Mouse (Mus musculus): ENCODE data around the gene Foxp1. TPM values are rescaled to one million over a fixed set of nuclear protein-coding genes. Genes with fewer than 3 reads are reported as not detected.

Foxp1 gene
- 39.3 TPM for polyA plus RNA-seq (2021)

GRCm38 (mm10) chr6:99522359-99523108, at the start of gene Foxp1:
Gene Foxp1, minus strand, starts transcription at chr6:99522721.
- ChIA-PET CTCF (interaction anchor here (1.1 to 1.6 kb wide), 3 partner anchors 13 to 37 kb away, joined by 3 read pairs; no protein-coding TSS in a partner anchor), POLR2A (interaction anchor here (0.7 to 1.4 kb wide), 4 partner anchors 83 to 130 kb away, joined by 3 to 4 read pairs (median 4); no protein-coding TSS in a partner anchor)
- DNase-seq (ENCODE audit: low read depth, low spot score) = peak; percentile 61
- peak; percentile 22 for ATAC-seq
- H3K27me3 ChIP-seq = no peaks in the 10 kb centered on the region
- no peak for TF ChIP-seq CTCF (IDR thresholded peaks at IDR 0.05)
- in situ Hi-C loops (cut with MboI; ENCODE audit: low pct_unique_long_range_greater_than_20kb) = loop anchor here (5.0 kb wide), 1 partner anchor 55 kb away; no protein-coding TSS in a partner anchor

- DNase-seq (ENCODE audit: low read depth, low spot score) = no peak
- in situ Hi-C loops (cut with MboI; ENCODE audit: low pct_unique_long_range_greater_than_20kb) = no loop called here
- TF ChIP-seq CTCF (IDR thresholded peaks at IDR 0.05) = no peak
- ChIA-PET CTCF (no interaction called here), POLR2A (no interaction called here)
- H3K27me3 ChIP-seq = peaks cover 6% of the 10 kb centered on the region
- ATAC-seq = no peak
These were observed 49.5 kb upstream of the Foxp1 start for GRCm38 (mm10) chr6:99572071-99572470.

- peaks cover 6% of the 10 kb centered on the region for H3K27me3 ChIP-seq
- in situ Hi-C loops (cut with MboI; ENCODE audit: low pct_unique_long_range_greater_than_20kb) = no loop called here
- POLR2A ChIA-PET = no interaction called here
- TF ChIP-seq CTCF (IDR thresholded peaks at IDR 0.05) = no peak
- no peak for ATAC-seq
- CTCF ChIA-PET = no interaction called here
- DNase-seq (ENCODE audit: low read depth, low spot score) = no peak
These were observed 44.4 kb upstream of the Foxp1 start for GRCm38 (mm10) chr6:99566921-99567320.

- ATAC-seq (no peak), DNase-seq (ENCODE audit: low read depth, low spot score) (no peak)
- in situ Hi-C loops (cut with MboI; ENCODE audit: low pct_unique_long_range_greater_than_20kb) = no loop called here
- CTCF ChIA-PET = interaction anchor here (1.2 kb wide), 1 partner anchor 15 kb away, joined by 4 read pairs; no protein-coding TSS in a partner anchor
- POLR2A ChIA-PET = no interaction called here
- peaks cover 2% of the 10 kb centered on the region for H3K27me3 ChIP-seq
- TF ChIP-seq CTCF (IDR thresholded peaks at IDR 0.05) = no peak
These were observed 42.2 kb upstream of the Foxp1 start for GRCm38 (mm10) chr6:99564766-99565165.

GRCm38 (mm10) chr6:99556950-99557349, 34.4 kb upstream of the Foxp1 start:
- no peak for TF ChIP-seq CTCF (IDR thresholded peaks at IDR 0.05)
- ATAC-seq (no peak), DNase-seq (ENCODE audit: low read depth, low spot score) (no peak)
- POLR2A ChIA-PET = no interaction called here
- H3K27me3 ChIP-seq = no peaks in the 10 kb centered on the region
- in situ Hi-C loops (cut with MboI; ENCODE audit: low pct_unique_long_range_greater_than_20kb) = no loop called here
- CTCF ChIA-PET = no interaction called here

GRCm38 (mm10) chr6:99552816-99553215, 30.3 kb upstream of the Foxp1 start:
- POLR2A ChIA-PET = no interaction called here
- in situ Hi-C loops (cut with MboI; ENCODE audit: low pct_unique_long_range_greater_than_20kb) = no loop called here
- no peak for DNase-seq (ENCODE audit: low read depth, low spot score)
- TF ChIP-seq CTCF (IDR thresholded peaks at IDR 0.05) = no peak
- ATAC-seq = no peak
- no peaks in the 10 kb centered on the region for H3K27me3 ChIP-seq
- CTCF ChIA-PET = no interaction called here

- POLR2A ChIA-PET = no interaction called here
- in situ Hi-C loops (cut with MboI; ENCODE audit: low pct_unique_long_range_greater_than_20kb) = no loop called here
- DNase-seq (ENCODE audit: low read depth, low spot score) = no peak
- no peak for TF ChIP-seq CTCF (IDR thresholded peaks at IDR 0.05)
- CTCF ChIA-PET = no interaction called here
- no peaks in the 10 kb centered on the region for H3K27me3 ChIP-seq
- no peak for ATAC-seq
These were observed 23.9 kb upstream of the Foxp1 start for GRCm38 (mm10) chr6:99546416-99546815.

GRCm38 (mm10) chr6:99545437-99545836, 22.9 kb upstream of the Foxp1 start:
- ChIA-PET CTCF (no interaction called here), POLR2A (interaction anchor here (0.6 kb wide), 1 partner anchor 1107 kb away, joined by 5 read pairs; no protein-coding TSS in a partner anchor)
- in situ Hi-C loops (cut with MboI; ENCODE audit: low pct_unique_long_range_greater_than_20kb) = no loop called here
- DNase-seq (ENCODE audit: low read depth, low spot score) = no peak
- no peak for ATAC-seq
- no peak for TF ChIP-seq CTCF (IDR thresholded peaks at IDR 0.05)
- no peaks in the 10 kb centered on the region for H3K27me3 ChIP-seq

GRCm38 (mm10) chr6:99541105-99541504, 18.6 kb upstream of the Foxp1 start:
- ChIA-PET CTCF (no interaction called here), POLR2A (no interaction called here)
- no peak for TF ChIP-seq CTCF (IDR thresholded peaks at IDR 0.05)
- no peak for ATAC-seq
- no peaks in the 10 kb centered on the region for H3K27me3 ChIP-seq
- no peak for DNase-seq (ENCODE audit: low read depth, low spot score)
- in situ Hi-C loops (cut with MboI; ENCODE audit: low pct_unique_long_range_greater_than_20kb) = no loop called here

- DNase-seq (ENCODE audit: low read depth, low spot score) (no peak), ATAC-seq (no peak)
- POLR2A ChIA-PET = no interaction called here
- TF ChIP-seq CTCF (IDR thresholded peaks at IDR 0.05) = no peak
- in situ Hi-C loops (cut with MboI; ENCODE audit: low pct_unique_long_range_greater_than_20kb) = no loop called here
- H3K27me3 ChIP-seq = no peaks in the 10 kb centered on the region
- CTCF ChIA-PET = no interaction called here
These were observed 18.1 kb upstream of the Foxp1 start for GRCm38 (mm10) chr6:99540653-99541052.

- H3K27me3 ChIP-seq = no peaks in the 10 kb centered on the region
- CTCF ChIA-PET = no interaction called here
- POLR2A ChIA-PET = no interaction called here
- DNase-seq (ENCODE audit: low read depth, low spot score) = no peak
- in situ Hi-C loops (cut with MboI; ENCODE audit: low pct_unique_long_range_greater_than_20kb) = no loop called here
- no peak for TF ChIP-seq CTCF (IDR thresholded peaks at IDR 0.05)
- no peak for ATAC-seq
These were observed 17.6 kb upstream of the Foxp1 start for GRCm38 (mm10) chr6:99540146-99540545.

All from Patski (cell line).